ENCODE assay signal across 11 mouse cellular contexts in the genomic region with DNA sequence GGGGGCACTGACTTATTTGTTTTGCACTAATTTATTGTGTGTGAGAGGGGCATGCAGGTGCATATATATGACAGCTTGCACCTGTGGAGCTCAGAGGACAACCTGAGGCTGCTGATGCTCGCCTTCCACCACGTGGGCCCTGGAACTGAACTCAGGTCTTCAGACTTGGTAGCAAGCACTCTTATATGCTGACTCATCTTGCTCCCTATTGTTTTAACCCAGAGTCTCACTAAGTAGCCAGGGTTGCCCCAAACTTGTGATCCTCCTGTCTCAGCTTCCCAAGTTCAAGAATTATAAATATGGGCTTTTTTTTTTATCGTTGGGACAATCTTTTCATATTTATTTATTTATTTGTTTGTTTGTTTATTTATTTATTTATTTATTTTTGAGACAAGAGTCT. TPM values are rescaled to one million over a fixed set of nuclear protein-coding genes. Genes with fewer than 3 reads are reported as not detected.
A peak's percentile ranks its signal among the peaks of the same experiment; 100 is the strongest.
DNase-seq lines count a peak whose midpoint lies in the region; ATAC-seq and TF ChIP-seq lines count a peak whose summit lies in the region.
"Had no signal": no experiment of that assay in that cellular context is flagged by ENCODE, and none has a peak within 500 bp of the region (broad histone marks: within the 10 kb centered on the region; RNA-seq: fewer than 3 reads in every experiment).

No protein-coding gene starts in this region.

- in situ Hi-C loops in ES-E14 (cut with MboI; ENCODE audit: low sequenced_read_pairs in 2 of 2, unreplicated experiment in 2 of 2) = no loop called here

- peak overlapping the region; percentile 83; the same call in 1 of the 2 replicates for H3K4me2 ChIP-seq in heart, embryonic 12.5 days
- peak overlapping the region; percentile 69 for H3K4me2 ChIP-seq in midbrain, embryonic 12.5 days (replicated peaks)

- no peaks in the 10 kb centered on the region for H3K27me3 ChIP-seq in heart, embryonic 12.5 days (replicated peaks)
- H3K27me3 ChIP-seq in hindbrain, embryonic 10.5 days (ENCODE audit: insufficient read depth, poor library complexity, severe bottlenecking) = no peaks in the 10 kb centered on the region
- H3K27me3 ChIP-seq in midbrain, embryonic 12.5 days = 0 out of 2 replicates have a peak, but pooled peaks cover 12% of the 10 kb centered on the region

- no peak for DNase-seq in heart, adult 11 months
- no peak for DNase-seq in ES-E14 (ENCODE audit: low read depth, low spot score)
- no peak for DNase-seq in hindbrain, embryonic 10.5 days (ENCODE audit: low spot score)
- DNase-seq in ovary, postnatal 10 days (ENCODE audit: low spot score) = no peak
- no peak for DNase-seq in T-cell, adult 2 months (ENCODE audit: low spot score)
- no peak for DNase-seq in embryo, embryonic 11 days

- H3K4me3 ChIP-seq in heart, embryonic 12.5 days = no peak overlapping the region
- 0 out of 4 replicates have a peak overlapping the region, but pooled peaks have one; percentile 47 to 48 for H3K4me3 ChIP-seq in ES-E14 (ENCODE audit: insufficient read depth in 1 of 2, low read depth in 1 of 2, low read length in 2 of 2, poor library complexity in 1 of 2, severe bottlenecking in 1 of 2)
- H3K4me3 ChIP-seq in hindbrain, embryonic 10.5 days = peak overlapping the region; percentile 61
- H3K4me3 ChIP-seq in midbrain, embryonic 12.5 days = peak overlapping the region; percentile 45

- ATAC-seq in heart, embryonic 12.5 days (ENCODE audit: insufficient number of reproducible peaks, low FRiP score) = no peak
- no peak; the same call in 1 of the 2 replicates for ATAC-seq in midbrain, embryonic 12.5 days (ENCODE audit: low FRiP score, low read depth)

- no peaks in the 10 kb centered on the region for H3K9me3 ChIP-seq in heart, embryonic 12.5 days (replicated peaks)
- H3K9me3 ChIP-seq in ES-E14 (ENCODE audit: control insufficient read depth, insufficient read depth, low read depth, low read length) = no peaks in the 10 kb centered on the region
- no peaks in the 10 kb centered on the region for H3K9me3 ChIP-seq in hindbrain, embryonic 10.5 days
- no peaks in the 10 kb centered on the region for H3K9me3 ChIP-seq in midbrain, embryonic 12.5 days

- H3K9ac ChIP-seq in heart, embryonic 12.5 days = no peak overlapping the region
- H3K9ac ChIP-seq in ES-E14 (ENCODE audit: insufficient read depth, low read depth, low read length, poor library complexity, severe bottlenecking) = no peak overlapping the region
- H3K9ac ChIP-seq in midbrain, embryonic 12.5 days (replicated peaks) = no peak overlapping the region

- H3K36me3 ChIP-seq in heart, embryonic 12.5 days = no peaks in the 10 kb centered on the region
- no peaks in the 10 kb centered on the region for H3K36me3 ChIP-seq in ES-E14 (ENCODE audit: control insufficient read depth, insufficient read depth, low read length, poor library complexity, severe bottlenecking)
- no peaks in the 10 kb centered on the region for H3K36me3 ChIP-seq in hindbrain, embryonic 10.5 days
- H3K36me3 ChIP-seq in midbrain, embryonic 12.5 days = no peaks in the 10 kb centered on the region

- H3K4me1 ChIP-seq in heart, embryonic 12.5 days (replicated peaks) = peaks cover 26% of the 10 kb centered on the region
- peaks cover 12 to 39% of the 10 kb centered on the region in 2 experiments for H3K4me1 ChIP-seq in ES-E14 (ENCODE audit: control insufficient read depth in 2 of 2, insufficient read depth in 2 of 2, low read length in 2 of 2, poor library complexity in 1 of 2)
- H3K4me1 ChIP-seq in hindbrain, embryonic 10.5 days (replicated peaks) = peaks cover 44% of the 10 kb centered on the region
- H3K4me1 ChIP-seq in midbrain, embryonic 12.5 days = peaks cover 16% of the 10 kb centered on the region

- 53% methylated on average over 3 of the region's 3 CpGs for WGBS in heart, embryonic 12.5 days
- 49% methylated on average over 3 of the region's 3 CpGs for WGBS in hindbrain, embryonic 10.5 days
- WGBS in midbrain, embryonic 12.5 days = 53% methylated on average over 3 of the region's 3 CpGs

- no peak overlapping the region for H3K27ac ChIP-seq in heart, embryonic 12.5 days (ENCODE audit: poor library complexity, severe bottlenecking)
- H3K27ac ChIP-seq in ES-E14 (ENCODE audit: insufficient read depth, low read depth, low read length, poor library complexity, severe bottlenecking) = peak overlapping the region; percentile 81; the same call in 1 of the 2 replicates
- peak overlapping the region; percentile 88; the same call in 1 of the 2 replicates for H3K27ac ChIP-seq in hindbrain, embryonic 10.5 days
- H3K27ac ChIP-seq in midbrain, embryonic 12.5 days (replicated peaks) = no peak overlapping the region

TF ChIP-seq in ES-E14, 5 proteins besides CTCF, POLR2A, EP300 and RAD21:
- TF ChIP-seq CHD2 (IDR thresholded peaks at IDR 0.05; ENCODE audit: low read depth, low read length) (no peak), MAFK (IDR thresholded peaks at IDR 0.05; ENCODE audit: insufficient read depth, low read depth, low read length) (peak; percentile 83), ZNF384 (IDR thresholded peaks at IDR 0.05; ENCODE audit: low read depth, low read length) (no peak), ZC3H11A (IDR thresholded peaks at IDR 0.05; ENCODE audit: borderline replicate concordance, low read depth, low read length) (no peak)

RNA-seq across cellular contexts. Expression of a gene that starts 28.1 kb away (rescaled TPM):
- polyA plus RNA-seq in heart, embryonic 12.5 days (2016; fragmentation: Nextera tagmentation; extraction: Ambion mirVana) = 0.46 and 0.56 TPM in 2 replicates
- total RNA-seq in ES-E14 (2012; rRNA removed) = 0.48 TPM in 1 of 2 replicates, not detected in the other
- 0.31 and 1.2 TPM in 2 replicates for polyA plus RNA-seq in hindbrain, embryonic 10.5 days (2016; fragmentation: Nextera tagmentation; extraction: Ambion mirVana)
- polyA plus RNA-seq in midbrain, embryonic 12.5 days (2016; fragmentation: Nextera tagmentation; extraction: Ambion mirVana) = 1.2 and 1.4 TPM in 2 replicates
- polyA plus RNA-seq: stomach, embryonic 14.5 days had no signal

RNA-seq across cellular contexts. Expression of a gene that starts 29.1 kb away (rescaled TPM):
- 0.24 and 0.92 TPM in 2 replicates for polyA plus RNA-seq in heart, embryonic 12.5 days (2016; fragmentation: Nextera tagmentation; extraction: Ambion mirVana)
- 66.0 and 95.3 TPM in 2 replicates for total RNA-seq in ES-E14 (2012; rRNA removed)
- 0.62 TPM in 1 of 2 replicates, not detected in the other for polyA plus RNA-seq in hindbrain, embryonic 10.5 days (2016; fragmentation: Nextera tagmentation; extraction: Ambion mirVana)
- not detected in 2 replicates for polyA plus RNA-seq in midbrain, embryonic 12.5 days (2016; fragmentation: Nextera tagmentation; extraction: Ambion mirVana)
- total RNA-seq: heart, postnatal 14 days; megakaryocyte, adult 5-6 weeks had no signal

RNA-seq across cellular contexts. Expression of a gene that starts 31.6 kb away (rescaled TPM):
- polyA plus RNA-seq in heart, embryonic 12.5 days (2016; fragmentation: Nextera tagmentation; extraction: Ambion mirVana) = 68.3 and 74.1 TPM in 2 replicates
- total RNA-seq in ES-E14 (2012; rRNA removed) = 321 and 677 TPM in 2 replicates
- polyA plus RNA-seq in hindbrain, embryonic 10.5 days (2016; fragmentation: Nextera tagmentation; extraction: Ambion mirVana) = 60.4 and 72.0 TPM in 2 replicates
- 40.1 and 40.2 TPM in 2 replicates for polyA plus RNA-seq in midbrain, embryonic 12.5 days (2016; fragmentation: Nextera tagmentation; extraction: Ambion mirVana)

RNA-seq across cellular contexts. Expression of a gene that starts 55.1 kb away (rescaled TPM):
- 128 and 129 TPM in 2 replicates for polyA plus RNA-seq in heart, embryonic 12.5 days (2016; fragmentation: Nextera tagmentation; extraction: Ambion mirVana)
- 39.2 and 48.2 TPM in 2 replicates for total RNA-seq in ES-E14 (2012; rRNA removed)
- 146 and 150 TPM in 2 replicates for polyA plus RNA-seq in hindbrain, embryonic 10.5 days (2016; fragmentation: Nextera tagmentation; extraction: Ambion mirVana)
- polyA plus RNA-seq in midbrain, embryonic 12.5 days (2016; fragmentation: Nextera tagmentation; extraction: Ambion mirVana) = 105 and 110 TPM in 2 replicates

RNA-seq across cellular contexts. Expression of a gene that starts 55.7 kb away (rescaled TPM):
- 41.2 and 41.4 TPM in 2 replicates for polyA plus RNA-seq in heart, embryonic 12.5 days (2016; fragmentation: Nextera tagmentation; extraction: Ambion mirVana)
- total RNA-seq in ES-E14 (2012; rRNA removed) = 89.1 and 139 TPM in 2 replicates
- 60.5 and 83.5 TPM in 2 replicates for polyA plus RNA-seq in hindbrain, embryonic 10.5 days (2016; fragmentation: Nextera tagmentation; extraction: Ambion mirVana)
- 97.9 and 107 TPM in 2 replicates for polyA plus RNA-seq in midbrain, embryonic 12.5 days (2016; fragmentation: Nextera tagmentation; extraction: Ambion mirVana)

Comparison
In these comparisons a context has a peak if more than half of its experiments do, and no peak if none do; other contexts are left out.
1. H3K27ac ChIP-seq: peak in ES-E14 (single experiment) and hindbrain, embryonic 10.5 days (single experiment); none in heart, embryonic 12.5 days (single experiment) and midbrain, embryonic 12.5 days (single experiment).